Mouse (Mus musculus): ENCODE data around the gene Lctl.

GRCm38 (mm10) chr9:64178610-64178973 lies 61.6 kb downstream of the Lctl start:
- TF ChIP-seq CTCF (IDR thresholded peaks at IDR 0.05 in 2 of 3, conservative IDR thresholded peaks at IDR 0.05 in 1 of 3; ENCODE audit: control insufficient read depth in 1 of 3, insufficient read depth in 1 of 3, low read depth in 2 of 3, low read length in 3 of 3, poor library complexity in 1 of 3, severe bottlenecking in 1 of 3) = peak; percentile 19 to 50 (median 24); a peak in 4 of 6 replicates
- no peak; the same call in 1 of the 2 replicates for TF ChIP-seq ZMIZ1 (IDR thresholded peaks at IDR 0.05; ENCODE audit: low read depth, low read length)
- no peak for TF ChIP-seq MAX (IDR thresholded peaks at IDR 0.05; ENCODE audit: low read length)
- TF ChIP-seq POLR2A (IDR thresholded peaks at IDR 0.05; ENCODE audit: control insufficient read depth in 1 of 2, insufficient read depth in 1 of 2, low read depth in 1 of 2, low read length in 2 of 2, poor library complexity in 1 of 2) = no peak
- TF ChIP-seq JUND (IDR thresholded peaks at IDR 0.05; ENCODE audit: low read depth, low read length) = no peak
- no peak for TF ChIP-seq RAD21 (IDR thresholded peaks at IDR 0.05; ENCODE audit: low read depth, low read length)
- no peak for TF ChIP-seq EP300 (IDR thresholded peaks at IDR 0.05; ENCODE audit: low read depth in 1 of 2, low read length in 2 of 2)
- TF ChIP-seq USF1 (IDR thresholded peaks at IDR 0.05; ENCODE audit: low read depth, low read length) = no peak
- TF ChIP-seq SIN3A (IDR thresholded peaks at IDR 0.05; ENCODE audit: low read length) = no peak
